Mouse (Mus musculus) liver, embryonic 14.5 days (tissue): ENCODE measurements around the gene Abhd8.

Experiments
- CTCF ChIP-seq: IDR thresholded peaks from 2 replicates; pipeline ENCODE4 v1.5.1; 2016; ENCODE audit warnings: antibody characterized with exemption, low read depth, control low read depth
- EP300 ChIP-seq: IDR thresholded peaks from 2 replicates; pipeline ENCODE4 v1.6.1; 2016; ENCODE audit warnings: antibody characterized with exemption, low read depth

DNA sequence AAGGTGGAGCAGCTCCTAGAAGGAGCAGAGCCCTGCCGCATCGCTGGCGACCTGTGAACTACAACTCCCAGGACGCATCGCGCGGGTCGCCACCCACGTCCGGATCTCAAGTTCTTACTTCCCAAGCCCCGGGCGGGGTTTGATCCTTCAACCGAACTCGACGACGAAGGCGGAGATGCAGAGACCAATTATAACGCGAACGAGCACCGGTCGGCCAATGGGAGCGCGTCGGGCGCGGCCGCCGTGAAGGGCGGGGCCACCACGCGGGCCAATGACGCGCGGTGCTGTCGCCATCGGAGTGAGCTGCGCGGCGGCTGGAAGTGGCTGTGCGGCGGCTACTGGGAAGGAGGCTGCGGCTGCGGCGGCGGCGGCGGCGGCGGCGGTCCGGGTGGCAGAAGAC, 5.5 kb upstream of the Abhd8 start, which contains the start of gene Dda1:
- TF ChIP-seq CTCF (no peak), EP300 (no peak)
